Mouse (Mus musculus): ENCODE results near the gene Rab3a.

The Rab3a gene

GRCm38 (mm10) chr8:70754043-70754870, at the start of gene Rab3a:
Gene Rab3a, plus strand, starts transcription at chr8:70754679.
- peak; percentile 99 for DNase-seq (ENCODE audit: low spot score)

DNA sequence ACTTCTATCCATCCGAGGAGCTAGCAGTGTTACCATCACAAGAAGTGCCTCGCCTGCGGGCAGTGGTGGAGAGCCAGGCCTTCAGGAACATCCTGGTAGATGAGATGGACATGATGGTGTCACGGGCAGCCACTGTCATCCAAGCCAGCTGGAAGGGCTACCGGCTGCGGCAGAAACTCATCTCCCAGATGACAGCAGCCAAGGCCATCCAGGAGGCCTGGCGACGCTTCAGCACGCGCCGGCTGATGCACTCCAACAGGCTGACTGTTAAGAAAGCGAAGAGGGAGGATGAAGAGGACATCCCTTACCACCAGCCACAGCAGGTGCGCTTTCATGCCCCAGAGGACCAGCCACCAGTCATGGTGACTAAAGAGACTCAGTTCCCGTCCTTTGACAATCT, 46.2 kb upstream of the Rab3a start:
- DNase-seq (ENCODE audit: low spot score), result no peak

DNA sequence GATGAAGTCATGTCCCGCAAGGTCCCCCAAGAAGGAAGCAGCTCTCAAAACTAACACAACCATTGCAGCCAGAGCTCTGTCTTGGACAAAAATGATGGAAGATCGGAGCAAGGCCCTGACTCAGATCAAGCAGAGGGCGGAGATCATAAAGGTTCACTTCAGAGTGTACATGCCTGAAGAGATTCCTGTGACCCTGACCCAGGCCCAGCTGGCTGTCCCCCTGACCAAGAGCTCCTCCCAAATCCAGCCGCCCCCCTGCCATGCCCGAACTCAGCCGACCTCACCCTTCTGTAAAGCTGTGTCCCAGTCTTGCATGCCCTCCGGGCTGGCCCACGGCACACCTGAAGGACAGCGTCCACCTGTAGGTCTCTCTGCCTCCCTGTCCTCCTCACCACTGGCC, 44.7 kb upstream of the Rab3a start:
- no peak for DNase-seq (ENCODE audit: low spot score)

- no peak for DNase-seq (ENCODE audit: low spot score)
Observed at GRCm38 (mm10) chr8:70710296-70710695, 44.2 kb upstream of the Rab3a start.

DNA sequence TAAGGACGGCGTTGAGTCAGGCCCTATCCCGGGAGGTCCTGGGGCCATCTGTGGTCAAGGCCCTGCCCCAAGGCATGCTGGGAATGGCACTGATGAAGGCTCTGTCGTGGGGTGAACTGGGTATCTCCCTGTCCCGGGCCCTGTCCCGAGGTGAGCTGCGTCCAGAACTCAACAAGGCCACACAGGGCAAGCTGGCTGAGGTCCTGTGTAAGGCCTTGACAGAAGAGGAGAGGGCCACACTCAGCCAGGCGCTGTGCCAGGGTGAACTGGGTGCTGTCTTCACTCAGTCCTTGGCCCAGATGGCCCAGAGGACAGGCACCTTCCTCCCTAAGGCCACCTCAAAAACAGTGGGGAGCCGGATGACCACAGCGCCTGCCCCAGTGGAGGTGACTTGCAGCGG, 43.4 kb upstream of the Rab3a start:
- DNase-seq (ENCODE audit: low spot score), result no peak

DNA sequence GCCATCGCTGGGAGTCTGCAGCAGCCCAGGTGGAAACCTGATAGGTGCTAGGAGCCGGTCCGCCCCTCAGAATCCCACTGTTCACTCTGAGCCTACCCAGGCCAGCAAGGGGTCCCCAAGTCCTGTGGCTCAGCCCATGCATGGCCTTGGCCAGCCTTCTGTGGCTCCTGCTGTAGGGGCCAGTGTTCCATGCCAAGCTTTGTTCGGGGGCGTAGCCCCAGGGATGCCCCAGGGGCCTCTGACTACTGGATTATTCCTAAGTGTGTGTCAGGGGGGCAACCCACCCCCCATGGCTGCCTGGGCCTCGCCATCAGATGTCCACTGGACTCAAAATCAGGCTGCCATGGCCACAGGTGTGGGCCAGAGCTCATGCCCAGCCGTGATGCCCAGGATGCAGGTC, 40.5 kb upstream of the Rab3a start:
- DNase-seq (ENCODE audit: low spot score), result no peak

GRCm38 (mm10) chr8:70715086-70715485, 39.4 kb upstream of the Rab3a start:
- no peak for DNase-seq (ENCODE audit: low spot score)

- no peak for DNase-seq (ENCODE audit: low spot score)
Observed at GRCm38 (mm10) chr8:70716521-70717400, 37.7 kb upstream of the Rab3a start.

DNA sequence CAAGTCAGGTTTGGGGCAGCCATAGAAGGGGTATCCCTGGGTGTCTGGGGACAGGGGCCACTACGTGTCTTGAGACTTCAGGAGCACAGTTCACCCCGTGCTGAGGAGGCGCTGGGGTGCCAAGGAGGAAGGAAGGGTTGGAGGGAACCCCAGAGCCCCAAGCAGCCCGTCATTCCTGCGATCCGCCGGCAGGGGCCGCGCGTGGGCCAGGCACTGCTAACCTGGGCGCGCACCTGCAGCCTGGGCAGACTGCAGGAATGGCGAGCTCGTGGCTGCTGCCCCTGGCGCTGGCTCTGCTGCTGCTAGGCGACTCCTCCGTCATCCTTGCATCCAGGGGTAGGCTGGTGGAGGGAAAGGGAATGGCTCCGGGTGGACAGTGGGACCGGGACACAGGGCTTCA, 36.2 kb upstream of the Rab3a start, which contains the start of gene Gm3336:
Gene Gm3336 (plus strand): TSS at position 247 of the 400 bp plus-strand sequence.
- DNase-seq (ENCODE audit: low spot score), result peak; percentile 74

- DNase-seq (ENCODE audit: low spot score), result peak; percentile 53
Observed at GRCm38 (mm10) chr8:70719796-70720270, 34.6 kb upstream of the Rab3a start.

DNA sequence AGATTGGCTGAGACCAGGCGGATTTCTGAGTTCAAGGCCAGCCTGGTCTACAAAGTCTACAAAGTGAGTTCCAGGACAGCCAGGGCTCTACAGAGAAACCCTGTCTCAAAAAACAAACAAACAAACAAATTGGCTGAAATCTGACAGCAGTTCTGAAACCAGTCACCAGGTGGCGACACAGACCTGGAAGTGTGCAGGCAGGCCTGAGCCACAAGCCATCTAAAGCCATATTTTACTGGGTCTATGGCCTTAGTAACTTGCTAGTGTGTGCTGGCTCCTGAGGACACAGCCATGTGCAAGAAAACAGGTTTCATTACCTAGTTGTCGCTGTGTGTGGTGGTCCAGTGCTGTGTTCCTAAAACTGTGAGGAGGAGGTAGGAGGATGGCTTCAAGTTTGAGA, 33.7 kb upstream of the Rab3a start:
- DNase-seq (ENCODE audit: low spot score), result peak; percentile 84

GRCm38 (mm10) chr8:70721601-70722000, 32.9 kb upstream of the Rab3a start:
- DNase-seq (ENCODE audit: low spot score), result no peak

DNA sequence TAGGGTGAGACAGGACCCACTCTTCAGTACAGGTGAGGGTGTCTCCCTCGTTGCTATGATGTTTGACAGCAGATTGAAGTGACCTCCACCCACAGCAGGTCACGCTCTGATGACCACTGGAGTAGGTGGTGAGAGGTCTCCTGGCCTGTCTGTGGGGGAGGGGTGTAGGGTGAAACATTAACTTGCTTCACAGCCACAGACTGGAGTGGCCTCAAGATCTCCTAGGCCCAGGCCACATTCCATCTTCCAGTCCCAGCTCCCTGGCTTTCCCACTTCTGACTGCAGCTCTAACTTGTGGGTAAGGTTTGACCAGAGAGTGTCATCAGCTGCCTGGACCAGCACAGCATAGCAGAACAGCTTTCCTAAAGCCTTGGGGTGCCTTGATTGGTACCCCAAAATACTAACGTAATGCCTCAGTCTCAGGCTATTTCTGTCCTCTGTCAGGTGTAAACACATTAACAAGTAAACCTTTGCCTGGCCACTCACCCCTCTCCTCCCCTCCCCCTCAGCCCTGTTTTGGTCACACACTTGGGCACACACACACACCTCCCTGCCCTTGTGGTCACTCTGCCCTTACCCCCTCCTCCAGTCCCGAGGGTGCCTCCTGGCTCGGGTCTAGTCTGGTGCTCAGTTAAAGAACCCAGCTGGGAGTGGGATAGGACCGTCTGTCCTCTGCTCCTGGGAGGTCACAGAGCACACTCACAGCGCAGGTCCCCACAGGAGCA, 30.8 kb upstream of the Rab3a start, which contains the start of gene Pde4c:
Gene Pde4c (plus strand): TSS at position 235 of the 725 bp plus-strand sequence.
- peak; percentile 84 for DNase-seq (ENCODE audit: low spot score)

GRCm38 (mm10) chr8:70724216-70724615, 30.3 kb upstream of the Rab3a start:
- DNase-seq (ENCODE audit: low spot score), result no peak

GRCm38 (mm10) chr8:70725792-70726447, 28.6 kb upstream of the Rab3a start:
- DNase-seq (ENCODE audit: low spot score), result no peak

- DNase-seq (ENCODE audit: low spot score), result no peak
Observed at GRCm38 (mm10) chr8:70726721-70727120, 27.8 kb upstream of the Rab3a start.

DNA sequence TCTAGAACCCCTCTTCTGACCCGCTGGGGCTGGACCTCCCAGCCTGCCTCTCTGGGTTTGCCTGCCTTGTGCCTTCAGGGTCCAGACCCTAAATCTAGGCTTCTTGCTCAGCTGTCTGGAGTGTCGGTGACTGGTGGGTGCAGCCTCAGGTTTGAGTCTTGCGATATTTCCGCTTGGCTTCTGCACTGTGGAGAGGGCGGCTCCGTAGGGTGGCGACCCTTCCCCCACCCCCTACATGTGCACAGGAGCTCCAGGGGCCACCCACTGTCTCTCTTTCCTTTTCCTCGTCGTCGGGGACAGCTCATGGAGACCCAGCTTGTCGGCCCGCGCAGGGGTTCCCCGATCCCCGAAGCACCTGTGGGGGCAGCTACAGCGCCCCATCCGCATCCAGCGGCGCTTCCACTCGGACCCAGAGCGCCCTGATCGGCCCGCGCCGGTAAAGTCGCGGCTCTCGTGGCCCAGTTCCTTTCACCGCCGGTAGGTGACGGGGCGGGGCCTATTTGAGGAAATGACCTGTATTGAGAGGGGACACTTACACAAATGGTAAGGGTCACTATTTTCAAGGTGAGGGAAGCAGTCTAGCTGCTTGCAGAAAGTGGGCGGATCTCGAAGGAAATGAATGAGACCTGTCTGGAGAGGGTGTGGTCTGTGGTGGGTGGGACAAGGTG, 24.5 kb upstream of the Rab3a start:
- no peak for DNase-seq (ENCODE audit: low spot score)

GRCm38 (mm10) chr8:70730956-70731355, 23.5 kb upstream of the Rab3a start:
- no peak for DNase-seq (ENCODE audit: low spot score)

GRCm38 (mm10) chr8:70737705-70738104, 16.8 kb upstream of the Rab3a start:
- DNase-seq (ENCODE audit: low spot score), result no peak

- DNase-seq (ENCODE audit: low spot score), result peak; percentile 91
Observed at GRCm38 (mm10) chr8:70738211-70738610, 16.3 kb upstream of the Rab3a start.

DNA sequence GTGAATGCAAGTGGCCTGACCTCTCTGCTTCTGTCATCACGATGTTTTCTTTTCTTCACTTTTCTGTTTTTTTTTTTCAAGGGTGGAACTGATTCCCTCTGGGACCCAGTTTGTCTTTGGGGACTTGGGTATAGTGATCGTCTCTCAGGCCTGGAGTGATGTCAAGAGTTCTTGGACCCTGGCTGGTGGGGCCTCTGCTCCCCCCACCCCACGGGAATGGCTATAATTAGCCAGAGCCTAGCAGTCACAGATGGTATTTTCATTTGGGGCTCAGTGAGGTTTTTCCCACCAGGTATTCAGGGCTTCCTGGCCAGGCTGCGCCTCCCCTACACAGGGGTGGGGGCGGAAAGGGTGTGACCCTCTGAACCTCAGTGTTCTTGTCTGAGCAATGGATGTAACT, 12.8 kb upstream of the Rab3a start:
- DNase-seq (ENCODE audit: low spot score), result no peak

Measured in lung, postnatal 25 days (tissue).